Mouse (Mus musculus): Measurements from ENCODE around the gene Hnrnpa1.
"Not testable (repeated sequence)": the region's sequence is repeated elsewhere in the genome, so short reads cannot be mapped to it uniquely, and the experiment has no call there.

The Hnrnpa1 gene

GRCm38 (mm10) chr15:103268903-103269302 lies 28.7 kb downstream of the Hnrnpa1 start:
- no peak for DNase-seq (ENCODE audit: inconsistent age in 2 of 2, low spot score in 1 of 2)

GRCm38 (mm10) chr15:103272419-103273279 lies 32.4 kb downstream of the Hnrnpa1 start, which contains the start of gene Copz1:
Gene Copz1 (plus strand): TSS chr15:103272714.
- peak; percentile 97 to 98 for DNase-seq (ENCODE audit: inconsistent age in 2 of 2, low spot score in 1 of 2)

- DNase-seq (ENCODE audit: inconsistent age in 2 of 2, low spot score in 1 of 2) = not testable (repeated sequence)
Measured at GRCm38 (mm10) chr15:103275943-103276342, 35.7 kb downstream of the Hnrnpa1 start.

GRCm38 (mm10) chr15:103277949-103278348 lies 37.7 kb downstream of the Hnrnpa1 start:
- DNase-seq (ENCODE audit: inconsistent age in 2 of 2, low spot score in 1 of 2) = peak in 1 of 2 experiments; percentile 19

GRCm38 (mm10) chr15:103279750-103280149 lies 39.5 kb downstream of the Hnrnpa1 start:
- DNase-seq (ENCODE audit: inconsistent age in 2 of 2, low spot score in 1 of 2) = peak in 1 of 2 experiments; percentile 63

- DNase-seq (ENCODE audit: inconsistent age in 2 of 2, low spot score in 1 of 2) = peak in 1 of 2 experiments; percentile 68
Measured at GRCm38 (mm10) chr15:103280817-103281464, 40.7 kb downstream of the Hnrnpa1 start.

GRCm38 (mm10) chr15:103281465-103282205 lies 41.4 kb downstream of the Hnrnpa1 start:
- DNase-seq (ENCODE audit: inconsistent age in 2 of 2, low spot score in 1 of 2) = no peak

- DNase-seq (ENCODE audit: inconsistent age in 2 of 2, low spot score in 1 of 2) = peak; percentile 53 to 86
Measured at GRCm38 (mm10) chr15:103284066-103284465, 43.8 kb downstream of the Hnrnpa1 start.

GRCm38 (mm10) chr15:103284647-103285046 lies 44.4 kb downstream of the Hnrnpa1 start:
- DNase-seq (ENCODE audit: inconsistent age in 2 of 2, low spot score in 1 of 2) = peak; percentile 37 to 81

GRCm38 (mm10) chr15:103285778-103286417 lies 45.7 kb downstream of the Hnrnpa1 start:
- peak in 1 of 2 experiments; percentile 72 for DNase-seq (ENCODE audit: inconsistent age in 2 of 2, low spot score in 1 of 2)

- DNase-seq (ENCODE audit: inconsistent age in 2 of 2, low spot score in 1 of 2) = no peak
Measured at GRCm38 (mm10) chr15:103289600-103289999, 49.4 kb downstream of the Hnrnpa1 start.

GRCm38 (mm10) chr15:103290417-103290816 lies 50.2 kb downstream of the Hnrnpa1 start:
- DNase-seq (ENCODE audit: inconsistent age in 2 of 2, low spot score in 1 of 2) = no peak

GRCm38 (mm10) chr15:103290843-103291242 lies 50.6 kb downstream of the Hnrnpa1 start:
- no peak for DNase-seq (ENCODE audit: inconsistent age in 2 of 2, low spot score in 1 of 2)

- DNase-seq (ENCODE audit: inconsistent age in 2 of 2, low spot score in 1 of 2) = peak; percentile 33 to 89
Measured at GRCm38 (mm10) chr15:103292673-103293345, 52.6 kb downstream of the Hnrnpa1 start.

- DNase-seq (ENCODE audit: inconsistent age in 2 of 2, low spot score in 1 of 2) = no peak
Measured at GRCm38 (mm10) chr15:103293375-103293774, 53.1 kb downstream of the Hnrnpa1 start.

- no peak for DNase-seq (ENCODE audit: inconsistent age in 2 of 2, low spot score in 1 of 2)
Measured at GRCm38 (mm10) chr15:103294649-103295048, 54.4 kb downstream of the Hnrnpa1 start.

GRCm38 (mm10) chr15:103295851-103296250 lies 55.6 kb downstream of the Hnrnpa1 start:
- no peak for DNase-seq (ENCODE audit: inconsistent age in 2 of 2, low spot score in 1 of 2)

Data from adrenal gland, adult (tissue).